Mouse (Mus musculus) E14TG2a.4 (cell line): ENCODE results near the gene Ramp1.

Experiments
- H3K27me3 ChIP-seq: 2 replicates; pipeline ENCODE4 v1.6.1; 2014; ENCODE audit warnings: low read length, control low read depth; ENCODE audit not compliant: insufficient read depth
- H3K36me3 ChIP-seq: 2 replicates; pipeline ENCODE4 v1.6.1; 2014; ENCODE audit warnings: low read length, control low read depth; ENCODE audit not compliant: insufficient read depth
- H3K4me1 ChIP-seq: replicated peaks from 2 replicates; pipeline ENCODE4 v1.6.1; 2014; ENCODE audit warnings: low read depth, low read length, control low read depth
- H3K4me3 ChIP-seq: replicated peaks from 2 replicates; pipeline ENCODE4 v1.5.1; 2014; ENCODE audit warnings: mild to moderate bottlenecking, low read length
- H3K9me3 ChIP-seq: 2 replicates; pipeline ENCODE4 v1.6.1; 2014; ENCODE audit warnings: low read length, control low read depth
- CTCF ChIP-seq: conservative IDR thresholded peaks from 2 replicates; pipeline ENCODE4 v1.5.1; 2014; ENCODE audit warnings: low read length
- NANOG ChIP-seq: IDR thresholded peaks from 2 replicates; pipeline ENCODE4 v1.6.1; 2014; ENCODE audit warnings: borderline replicate concordance, low read length, mixed read lengths
- POU5F1 ChIP-seq: IDR thresholded peaks from 2 replicates; pipeline ENCODE4 v1.6.1; 2014; ENCODE audit warnings: low read length, borderline replicate concordance

Ramp1 gene

DNA sequence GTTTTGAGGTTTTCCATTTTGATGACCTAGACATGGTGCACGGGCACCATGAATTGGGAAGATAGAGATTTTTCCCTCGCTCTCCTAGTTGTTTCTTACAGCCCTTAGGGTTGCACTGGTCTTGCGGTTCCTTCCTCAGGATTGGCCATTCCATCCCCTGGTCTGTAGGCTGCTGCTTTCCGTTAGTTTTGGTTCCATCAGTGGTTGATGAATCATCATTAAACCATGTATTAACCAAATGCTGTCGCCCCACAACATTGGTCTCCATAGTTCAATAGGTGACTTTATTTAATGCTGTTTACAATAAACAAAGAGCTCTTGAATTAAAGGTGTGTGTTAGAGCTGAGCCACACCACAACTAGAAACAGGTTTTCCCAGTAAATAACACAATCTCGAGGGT, 58.1 kb downstream of the Ramp1 start:
- Histone ChIP-seq H3K27me3 (peaks cover 5% of the 10 kb centered on the region; the same call in 1 of the 2 replicates), H3K4me1 (no peaks in the 10 kb centered on the region), H3K36me3 (no peaks in the 10 kb centered on the region), H3K9me3 (no peaks in the 10 kb centered on the region), H3K4me3 (no peak overlapping the region)
- TF ChIP-seq POU5F1, result no peak
- TF ChIP-seq CTCF, result no peak
- TF ChIP-seq NANOG, result no peak

DNA sequence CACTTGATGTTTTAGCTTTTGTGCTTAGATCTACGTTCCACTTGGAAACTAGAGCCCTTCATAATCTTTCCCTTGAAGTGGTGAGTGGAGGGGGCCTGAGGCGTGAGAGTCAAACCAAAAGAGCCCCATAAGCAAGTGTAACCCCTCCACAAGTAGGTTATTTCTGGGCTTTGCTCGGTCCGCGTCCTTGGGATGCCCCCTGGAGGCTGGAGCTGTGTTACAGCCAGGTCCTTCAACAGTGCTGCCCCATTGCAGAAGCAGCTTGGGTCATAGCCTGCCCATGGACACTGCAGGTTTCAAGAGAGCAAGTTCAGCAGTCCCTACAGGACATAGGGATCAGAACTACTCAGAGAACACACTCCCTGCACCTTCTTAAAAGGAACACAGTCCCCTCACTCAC, 59.5 kb downstream of the Ramp1 start:
- Histone ChIP-seq H3K4me1 (no peaks in the 10 kb centered on the region), H3K9me3 (no peaks in the 10 kb centered on the region), H3K4me3 (no peak overlapping the region), H3K36me3 (no peaks in the 10 kb centered on the region), H3K27me3 (peaks cover 5% of the 10 kb centered on the region; the same call in 1 of the 2 replicates)
- TF ChIP-seq POU5F1 (no peak), CTCF (0 out of 2 replicates have a peak, but pooled peaks have one; percentile 22)

DNA sequence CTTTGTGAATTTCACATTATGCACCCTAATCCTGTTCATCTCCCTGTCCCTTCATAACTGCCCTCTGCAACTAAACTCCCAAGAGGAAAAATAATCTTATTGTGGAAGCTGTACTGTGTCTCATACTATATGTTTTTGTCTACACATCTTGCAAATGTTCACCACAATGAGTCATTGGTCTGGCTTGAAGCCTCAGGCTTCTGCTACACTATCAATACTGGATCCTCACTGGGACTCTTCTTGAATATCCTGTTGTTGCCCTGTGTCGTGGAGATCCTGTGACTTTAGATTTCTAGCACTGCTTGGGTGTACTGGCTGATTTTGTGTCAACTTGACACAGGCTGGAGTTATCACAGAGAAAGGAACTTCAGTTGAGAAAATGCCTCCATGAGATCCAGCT, 60.2 kb downstream of the Ramp1 start:
- H3K36me3 ChIP-seq, result no peaks in the 10 kb centered on the region
- H3K4me1 ChIP-seq, result no peaks in the 10 kb centered on the region
- peaks cover 5% of the 10 kb centered on the region; the same call in 1 of the 2 replicates for H3K27me3 ChIP-seq
- H3K4me3 ChIP-seq, result no peak overlapping the region
- H3K9me3 ChIP-seq, result no peaks in the 10 kb centered on the region
- TF ChIP-seq NANOG (no peak), POU5F1 (no peak), CTCF (no peak)

DNA sequence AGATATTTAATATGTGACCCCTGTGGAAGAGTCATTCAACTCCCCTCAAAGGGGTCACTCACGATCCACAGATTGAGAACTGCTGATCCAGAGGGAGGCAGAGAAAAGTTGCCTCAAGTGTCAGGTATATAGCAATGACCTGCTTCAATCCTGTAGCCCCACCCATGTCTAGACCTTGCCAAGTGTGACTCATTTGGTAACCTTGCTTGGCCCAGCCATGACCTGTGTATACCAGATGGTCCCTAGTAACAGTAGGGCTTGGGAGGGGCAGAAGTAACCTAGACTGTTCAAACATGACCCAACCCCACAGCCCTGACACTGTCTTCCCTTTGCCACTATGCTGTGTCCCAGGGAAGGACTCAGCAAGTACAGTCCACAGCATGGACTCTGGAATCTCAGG, 61.1 kb downstream of the Ramp1 start:
- no peaks in the 10 kb centered on the region for H3K9me3 ChIP-seq
- TF ChIP-seq NANOG (no peak), CTCF (no peak), POU5F1 (no peak)
- peaks cover 5% of the 10 kb centered on the region; the same call in 1 of the 2 replicates for H3K27me3 ChIP-seq
- no peak overlapping the region for H3K4me3 ChIP-seq
- no peaks in the 10 kb centered on the region for H3K36me3 ChIP-seq
- no peaks in the 10 kb centered on the region for H3K4me1 ChIP-seq

DNA sequence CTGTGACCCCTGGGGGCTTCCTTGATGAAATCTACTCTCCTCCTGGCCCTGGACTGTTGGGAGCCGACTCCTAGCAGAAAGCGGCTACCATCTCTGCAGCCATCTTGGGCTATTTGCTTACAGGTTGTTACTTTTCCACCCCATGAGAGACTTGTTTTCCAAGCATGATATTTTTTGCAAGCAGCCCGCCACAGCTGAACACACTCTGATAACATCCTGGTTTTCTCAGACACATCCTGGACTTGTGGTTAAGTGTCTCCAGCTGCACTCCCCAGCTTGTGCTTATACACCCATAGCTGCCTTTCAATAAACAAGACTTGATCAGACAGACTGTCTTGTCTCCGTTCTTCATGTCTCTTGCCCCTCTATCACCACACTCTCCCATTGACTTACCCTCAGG, 61.6 kb downstream of the Ramp1 start:
- H3K9me3 ChIP-seq, result no peaks in the 10 kb centered on the region
- no peaks in the 10 kb centered on the region for H3K4me1 ChIP-seq
- no peak overlapping the region for H3K4me3 ChIP-seq
- peaks cover 2% of the 10 kb centered on the region; the same call in 1 of the 2 replicates for H3K27me3 ChIP-seq
- TF ChIP-seq CTCF (no peak), NANOG (no peak), POU5F1 (no peak)
- H3K36me3 ChIP-seq, result no peaks in the 10 kb centered on the region

DNA sequence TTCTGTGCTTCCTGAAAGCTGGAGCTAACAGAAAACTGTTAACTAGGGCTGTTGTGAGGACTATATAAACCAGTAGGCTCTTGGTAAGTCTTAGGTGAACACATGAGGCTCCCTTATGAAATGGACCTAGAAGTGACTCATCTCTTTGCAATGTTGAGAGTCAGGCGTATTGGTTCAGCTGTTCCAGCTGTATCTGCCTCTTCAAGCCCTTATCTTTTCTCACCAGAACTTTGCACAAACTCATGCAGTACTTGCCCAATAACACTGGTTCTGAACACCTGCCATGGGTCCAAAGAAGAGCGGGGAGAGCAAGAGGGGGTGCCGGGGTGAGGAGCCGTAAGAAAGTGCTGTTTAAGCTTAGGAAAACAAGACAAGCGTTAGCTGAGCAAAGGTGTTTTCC, 68.6 kb downstream of the Ramp1 start:
- Histone ChIP-seq H3K4me3 (no peak overlapping the region), H3K9me3 (no peaks in the 10 kb centered on the region), H3K27me3 (no peaks in the 10 kb centered on the region), H3K4me1 (peaks cover 31% of the 10 kb centered on the region), H3K36me3 (peaks cover 4% of the 10 kb centered on the region; the same call in 1 of the 2 replicates)
- no peak for TF ChIP-seq NANOG
- no peak for TF ChIP-seq CTCF
- TF ChIP-seq POU5F1, result no peak

DNA sequence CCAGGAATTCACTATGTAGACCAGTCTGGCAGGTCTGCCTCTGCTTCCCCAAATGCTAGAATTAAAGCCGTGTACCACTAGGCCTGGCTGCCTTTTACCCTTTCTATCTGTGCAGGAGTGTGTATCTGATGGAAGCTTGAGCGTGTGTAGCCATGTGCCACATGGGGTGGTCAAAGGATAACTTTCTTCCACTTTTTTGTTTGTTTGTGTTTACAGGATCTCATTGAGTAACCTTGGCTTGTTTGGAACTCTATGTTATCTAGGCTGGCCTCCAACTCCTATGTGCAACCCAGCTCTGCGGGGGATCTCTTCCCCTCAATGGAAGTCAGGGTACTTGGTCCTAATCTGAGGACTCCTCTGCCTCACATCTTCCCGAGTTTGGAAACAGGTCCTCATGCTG, 69.3 kb downstream of the Ramp1 start:
- Histone ChIP-seq H3K9me3 (no peaks in the 10 kb centered on the region), H3K4me3 (peak overlapping the region; percentile 46; the same call in 1 of the 2 replicates), H3K27me3 (no peaks in the 10 kb centered on the region), H3K36me3 (peaks cover 7% of the 10 kb centered on the region), H3K4me1 (peaks cover 37% of the 10 kb centered on the region)
- TF ChIP-seq POU5F1 (no peak), NANOG (no peak), CTCF (no peak)

DNA sequence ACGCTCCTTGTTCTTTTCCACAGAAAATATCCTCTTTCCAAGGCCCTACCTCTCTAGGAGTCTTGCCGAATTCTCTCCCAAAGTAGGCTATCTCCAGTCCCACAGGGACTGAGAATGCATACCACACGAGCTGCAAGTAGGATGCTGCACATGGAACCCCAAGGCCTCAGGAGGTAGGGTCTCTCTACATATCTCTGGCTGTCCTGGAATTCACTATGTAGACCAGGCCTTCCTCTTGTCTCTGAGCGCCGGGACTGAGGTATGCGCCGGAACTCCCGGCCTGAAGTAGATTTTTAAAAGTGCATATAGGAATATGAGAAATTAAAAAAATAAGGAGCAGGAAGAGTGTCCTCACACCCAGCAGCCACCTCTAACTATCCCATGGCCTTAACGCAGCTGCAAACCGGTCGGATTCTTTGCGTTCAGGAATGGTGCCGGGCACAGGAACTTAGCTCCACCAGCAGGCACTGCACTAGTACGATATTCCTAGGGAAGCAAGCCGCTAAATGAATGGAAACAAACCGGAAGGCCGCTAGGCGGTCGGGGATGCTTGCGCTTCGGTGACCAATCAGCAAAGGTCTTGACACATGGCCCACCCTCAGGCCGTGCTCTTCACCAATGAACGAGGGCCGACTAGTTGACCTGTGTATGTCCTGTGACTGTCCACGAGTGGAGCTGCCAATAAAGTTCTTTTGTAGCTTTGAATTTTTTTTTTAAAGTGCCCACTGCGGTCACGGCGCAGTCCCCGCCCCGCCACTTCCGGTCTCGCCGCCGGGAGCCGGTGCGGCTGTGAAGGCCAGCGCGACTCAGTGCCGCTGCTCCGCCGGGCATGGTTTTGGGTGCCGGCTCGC, 70.2 kb downstream of the Ramp1 start, which contains the start of gene Ube2f:
Gene Ube2f (plus strand): TSS at position 741 of the 851 bp plus-strand sequence.
- Histone ChIP-seq H3K36me3 (peaks cover 15% of the 10 kb centered on the region), H3K9me3 (no peaks in the 10 kb centered on the region), H3K4me3 (peak within 1 kb of the TSS; percentile 95), H3K27me3 (no peaks in the 10 kb centered on the region), H3K4me1 (peaks cover 37% of the 10 kb centered on the region)
- TF ChIP-seq POU5F1 (no peak), NANOG (no peak), CTCF (no peak)
